Mouse (Mus musculus) MEL (cell line): Measurements from ENCODE around the gene Tnn. TPM values are rescaled to one million over a fixed set of nuclear protein-coding genes. Genes with fewer than 3 reads are reported as not detected.

Experiments used
- DNase-seq: peaks from one replicate; pipeline ENCODE4 v3.0.0; 2011; ENCODE audit warnings: low read depth, low spot score
- H3K27ac ChIP-seq: 2 replicates; pipeline ENCODE4 v1.5.1; 2012; ENCODE audit warnings: low read depth, mild to moderate bottlenecking, control low read depth, low read length, moderate library complexity; ENCODE audit not compliant: control insufficient read depth
- H3K27me3 ChIP-seq, 2 experiments: fragments of 150-350 bp in 1 of 2; sonication (generic) in 1 of 2; 2 replicates each; pipeline ENCODE4 v1.6.1; 2012; ENCODE audit warnings: low read length in 2 of 2, mild to moderate bottlenecking in 2 of 2, improper control_type of control experiment in 1 of 2, moderate library complexity in 1 of 2; ENCODE audit not compliant: insufficient read depth in 2 of 2, control insufficient read depth in 1 of 2
- H3K36me3 ChIP-seq, 2 experiments: 2 replicates each; pipeline ENCODE4 v1.6.1; 2012 to 2014; ENCODE audit warnings: low read length in 2 of 2, improper control_type of control experiment in 1 of 2, inconsistent platforms in 1 of 2, mild to moderate bottlenecking in 1 of 2; ENCODE audit not compliant: insufficient read depth in 2 of 2, control insufficient read depth in 1 of 2
- H3K4me1 ChIP-seq, 2 experiments: fragments of 150-350 bp in 1 of 2; sonication (generic) in 1 of 2; 2 replicates each; pipeline ENCODE4 v1.6.1; 2012; ENCODE audit warnings: low read length in 2 of 2, improper control_type of control experiment in 1 of 2, mild to moderate bottlenecking in 1 of 2; ENCODE audit not compliant: insufficient read depth in 2 of 2, control insufficient read depth in 1 of 2
- H3K4me3 ChIP-seq, 2 experiments: fragments of 150-350 bp in 1 of 2; sonication (generic) in 1 of 2; 2 replicates each; pipeline ENCODE4 v1.5.1; 2012; ENCODE audit warnings: low read depth in 2 of 2, low read length in 2 of 2, mild to moderate bottlenecking in 2 of 2, moderate library complexity in 2 of 2, control low read depth in 1 of 2, improper control_type of control experiment in 1 of 2; ENCODE audit not compliant: control insufficient read depth in 1 of 2, insufficient read depth in 1 of 2
- H3K79me2 ChIP-seq: 2 replicates; pipeline ENCODE4 v1.6.1; 2012; ENCODE audit warnings: mild to moderate bottlenecking, low read length, moderate library complexity; ENCODE audit not compliant: control insufficient read depth, poor library complexity, insufficient read depth
- H3K9ac ChIP-seq: 2 replicates; pipeline ENCODE4 v1.6.1; 2012; ENCODE audit warnings: low read depth, mild to moderate bottlenecking, control low read depth, low read length, moderate library complexity; ENCODE audit not compliant: control insufficient read depth, poor library complexity, severe bottlenecking
- H3K9me3 ChIP-seq: fragments of 150-350 bp; sonication (generic); replicated peaks from 2 replicates; pipeline ENCODE4 v1.6.1; 2012; ENCODE audit warnings: mild to moderate bottlenecking, low read length, improper control_type of control experiment, moderate library complexity; ENCODE audit not compliant: insufficient read depth
- CHD1 ChIP-seq: IDR thresholded peaks from 2 replicates; pipeline ENCODE4 v1.6.1; 2012; ENCODE audit warnings: low read depth, mild to moderate bottlenecking, inconsistent platforms, low read length, improper control_type of control experiment
- CHD2 ChIP-seq: IDR thresholded peaks from 2 replicates; pipeline ENCODE4 v1.6.1; 2011; ENCODE audit warnings: low read length, improper control_type of control experiment
- CTCF ChIP-seq, 3 experiments: IDR thresholded peaks in 2 of 3; conservative IDR thresholded peaks in 1 of 3; 2 replicates each; pipeline ENCODE4 v1.5.1; 2011 to 2012; ENCODE audit warnings: low read length in 3 of 3, low read depth in 2 of 3, mild to moderate bottlenecking in 2 of 3, improper control_type of control experiment in 1 of 3, inconsistent platforms in 1 of 3, mixed read lengths in 1 of 3, moderate library complexity in 1 of 3; ENCODE audit not compliant: control insufficient read depth in 1 of 3, insufficient read depth in 1 of 3, poor library complexity in 1 of 3, severe bottlenecking in 1 of 3
- E2F4 ChIP-seq: IDR thresholded peaks from 2 replicates; pipeline ENCODE4 v1.6.1; 2011; ENCODE audit warnings: low read depth, low read length, improper control_type of control experiment, borderline replicate concordance
- ETS1 ChIP-seq: IDR thresholded peaks from 2 replicates; pipeline ENCODE4 v1.6.1; 2012; ENCODE audit warnings: low read depth, mild to moderate bottlenecking, inconsistent platforms, low read length, improper control_type of control experiment, moderate library complexity
- GATA1 ChIP-seq: IDR thresholded peaks from 2 replicates; pipeline ENCODE4 v1.6.1; 2011; ENCODE audit warnings: low read depth, low read length, improper control_type of control experiment
- HCFC1 ChIP-seq: IDR thresholded peaks from 2 replicates; pipeline ENCODE4 v1.6.1; 2012; ENCODE audit warnings: low read depth, mild to moderate bottlenecking, inconsistent platforms, low read length, improper control_type of control experiment, moderate library complexity
- JUND ChIP-seq: IDR thresholded peaks from 2 replicates; pipeline ENCODE4 v1.6.1; 2011; ENCODE audit warnings: low read depth, mild to moderate bottlenecking, improper control_type of control experiment, low read length
- KAT2A ChIP-seq: conservative IDR thresholded peaks from 2 replicates; pipeline ENCODE4 v1.6.1; 2012; ENCODE audit warnings: low read depth, low read length, improper control_type of control experiment, inconsistent platforms
- MAFK ChIP-seq: IDR thresholded peaks from 2 replicates; pipeline ENCODE4 v1.6.1; 2011; ENCODE audit warnings: low read depth, mild to moderate bottlenecking, low read length, improper control_type of control experiment, borderline replicate concordance
- MAX ChIP-seq: IDR thresholded peaks from 2 replicates; pipeline ENCODE4 v1.6.1; 2011; ENCODE audit warnings: low read length, improper control_type of control experiment
- MXI1 ChIP-seq: IDR thresholded peaks from 2 replicates; pipeline ENCODE4 v1.6.1; 2011; ENCODE audit warnings: mild to moderate bottlenecking, low read depth, low read length, improper control_type of control experiment
- MYC ChIP-seq: IDR thresholded peaks from 2 replicates; pipeline ENCODE4 v1.6.1; 2011; ENCODE audit warnings: low read depth, mild to moderate bottlenecking, low read length, improper control_type of control experiment, moderate library complexity
- NRF1 ChIP-seq: IDR thresholded peaks from 2 replicates; pipeline ENCODE4 v1.6.1; 2014; ENCODE audit warnings: low read depth, mild to moderate bottlenecking, inconsistent platforms, low read length, improper control_type of control experiment, moderate library complexity; ENCODE audit not compliant: poor library complexity, insufficient read depth, severe bottlenecking
- SIN3A ChIP-seq: IDR thresholded peaks from 2 replicates; pipeline ENCODE4 v1.6.1; 2012; ENCODE audit warnings: low read length, improper control_type of control experiment, inconsistent platforms
- TAL1 ChIP-seq: IDR thresholded peaks from 2 replicates; pipeline ENCODE4 v1.6.1; 2012; ENCODE audit warnings: mild to moderate bottlenecking, inconsistent platforms, low read length, moderate library complexity, mixed read lengths
- TCF12 ChIP-seq: IDR thresholded peaks from 2 replicates; pipeline ENCODE4 v1.6.1; 2014; ENCODE audit warnings: low read depth, mild to moderate bottlenecking, inconsistent platforms, low read length, improper control_type of control experiment, moderate library complexity
- USF1 ChIP-seq: IDR thresholded peaks from 2 replicates; pipeline ENCODE4 v1.6.1; 2014; ENCODE audit warnings: low read depth, mild to moderate bottlenecking, inconsistent platforms, low read length, improper control_type of control experiment, moderate library complexity
- USF2 ChIP-seq, 2 experiments: IDR thresholded peaks; 2 replicates each; pipeline ENCODE4 v1.6.1; 2011 to 2012; ENCODE audit warnings: improper control_type of control experiment in 2 of 2, low read length in 2 of 2, borderline replicate concordance in 1 of 2, inconsistent platforms in 1 of 2, low read depth in 1 of 2, mild to moderate bottlenecking in 1 of 2; ENCODE audit not compliant: insufficient read depth in 1 of 2
- ZC3H11A ChIP-seq: IDR thresholded peaks from 2 replicates; pipeline ENCODE4 v1.6.1; 2012; ENCODE audit warnings: low read depth, mild to moderate bottlenecking, inconsistent platforms, low read length, improper control_type of control experiment
- ZKSCAN1 ChIP-seq: IDR thresholded peaks from 2 replicates; pipeline ENCODE4 v1.6.1; 2012; ENCODE audit warnings: low read depth, mild to moderate bottlenecking, inconsistent platforms, low read length, improper control_type of control experiment, moderate library complexity
- ZMIZ1 ChIP-seq: IDR thresholded peaks from 2 replicates; pipeline ENCODE4 v1.6.1; 2012; ENCODE audit warnings: low read depth, mild to moderate bottlenecking, inconsistent platforms, low read length, improper control_type of control experiment, moderate library complexity
- polyA plus RNA-seq, 2 experiments: library from polyadenylated mRNA; stranded (reverse) in 1 of 2; unstranded in 1 of 2; fragments of >175 nt in 1 of 2; fragments of >200 nt in 1 of 2; gene quantifications; 2 replicates each; pipeline versions ENCODE4 v1.2.1 to v1.2.4; 2012; ENCODE audit warnings: low replicate concordance in 2 of 2, low read depth in 1 of 2; ENCODE audit not compliant: insufficient read length in 2 of 2, insufficient read depth in 1 of 2, missing spikeins in 1 of 2
- total RNA-seq: library from RNA; depleted of rRNA; stranded (reverse); fragments of 300-350 nt; gene quantifications from 2 replicates; pipeline ENCODE4 v1.2.3, GENCODE M21; 2012

The Tnn gene
- total and polyA plus RNA-seq, 3 experiments, result not detected

DNA sequence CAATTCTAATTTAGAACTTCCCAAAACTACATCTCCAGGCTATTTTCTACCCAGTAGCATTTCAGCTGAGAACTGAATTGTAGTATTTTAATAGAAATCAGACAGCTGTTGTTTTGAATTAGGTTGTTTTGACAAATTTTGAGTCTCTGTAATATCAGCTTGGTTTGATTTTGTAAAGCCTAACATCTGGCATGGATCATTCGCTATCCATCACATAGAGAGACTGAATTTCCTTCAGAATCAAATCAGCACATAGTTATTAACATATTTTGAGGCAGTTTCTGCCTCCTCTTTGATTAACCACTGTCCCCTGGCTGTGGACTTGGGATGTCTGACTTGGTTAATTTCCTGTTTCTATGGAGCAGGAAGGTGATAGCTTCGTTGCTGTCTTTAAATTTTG, 44.8 kb downstream of the Tnn start:
- H3K36me3 ChIP-seq, result no peaks in the 10 kb centered on the region
- no peaks in the 10 kb centered on the region for H3K9me3 ChIP-seq
- no peak overlapping the region for H3K27ac ChIP-seq
- TF ChIP-seq KAT2A (no peak), ZMIZ1 (no peak), TAL1 (no peak), JUND (no peak), GATA1 (no peak), E2F4 (no peak)
- TF ChIP-seq, all 39 proteins: peak for 0
- no peak for DNase-seq
- Histone ChIP-seq H3K9ac (no peak overlapping the region), H3K4me1 (0 out of 4 replicates have a peak, but pooled peaks cover 0 to 2% of the 10 kb centered on the region in 2 experiments), H3K79me2 (no peaks in the 10 kb centered on the region), H3K27me3 (no peaks in the 10 kb centered on the region), H3K4me3 (no peak overlapping the region)

GRCm38 (mm10) chr1:160105426-160105825, 48.0 kb downstream of the Tnn start:
- Histone ChIP-seq H3K36me3 (no peaks in the 10 kb centered on the region), H3K9me3 (no peaks in the 10 kb centered on the region), H3K4me1 (0 out of 4 replicates have a peak, but pooled peaks cover 0 to 2% of the 10 kb centered on the region in 2 experiments), H3K9ac (no peak overlapping the region), H3K79me2 (no peaks in the 10 kb centered on the region), H3K4me3 (no peak overlapping the region), H3K27me3 (no peaks in the 10 kb centered on the region), H3K27ac (no peak overlapping the region)
- no peak for TF ChIP-seq MYC
- TF ChIP-seq MXI1, result no peak
- TF ChIP-seq SIN3A, result no peak
- TF ChIP-seq MAFK, result no peak
- TF ChIP-seq KAT2A, result no peak
- TF ChIP-seq ZC3H11A, result no peak
- TF ChIP-seq TCF12, result no peak
- no peak for TF ChIP-seq USF2 (IDR thresholded peaks at IDR 0.05; ENCODE audit: borderline replicate concordance in 1 of 2, insufficient read depth in 1 of 2, low read depth in 1 of 2, low read length in 2 of 2)
- TF ChIP-seq GATA1, result no peak
- TF ChIP-seq CHD1, result no peak
- no peak for TF ChIP-seq MAX
- TF ChIP-seq E2F4, result no peak
- TF ChIP-seq CTCF (IDR thresholded peaks at IDR 0.05 in 2 of 3, conservative IDR thresholded peaks at IDR 0.05 in 1 of 3; ENCODE audit: control insufficient read depth in 1 of 3, insufficient read depth in 1 of 3, low read depth in 2 of 3, low read length in 3 of 3, poor library complexity in 1 of 3, severe bottlenecking in 1 of 3), result no peak
- TF ChIP-seq CHD2, result no peak
- no peak for TF ChIP-seq ZKSCAN1
- TF ChIP-seq NRF1, result no peak
- TF ChIP-seq USF1, result no peak
- TF ChIP-seq ETS1, result no peak
- TF ChIP-seq TAL1, result no peak
- TF ChIP-seq HCFC1, result no peak
- no peak for DNase-seq
